Mouse (Mus musculus): ENCODE measurements around the gene Pdcd4. TPM values are rescaled to one million over a fixed set of nuclear protein-coding genes. Genes with fewer than 3 reads are reported as not detected.

Gene Pdcd4
- polyA plus RNA-seq (2012; rRNA removed) = 1.9 and 3.8 TPM in 2 replicates

DNA sequence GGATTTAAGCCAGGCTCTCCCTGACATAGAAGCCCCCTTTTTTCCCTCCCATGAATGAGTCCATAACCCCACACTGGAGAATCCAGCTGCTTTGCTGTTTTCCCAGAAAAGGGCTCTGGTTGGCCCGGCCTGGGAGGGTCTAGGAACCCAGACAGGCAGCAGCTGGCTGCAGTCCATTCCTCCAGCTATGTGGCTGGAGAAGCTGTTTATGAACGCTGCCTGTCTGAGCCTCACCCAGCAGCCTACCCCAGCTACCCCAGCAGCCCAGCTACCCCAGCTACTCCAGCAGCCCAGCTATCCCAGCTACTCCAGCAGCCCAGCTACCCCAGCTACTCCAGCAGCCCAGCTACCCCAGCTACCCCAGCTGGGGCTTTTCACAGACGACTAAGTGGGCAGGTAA lies at the start of gene Pdcd4:
Gene Pdcd4, plus strand, starts transcription at position 171 of the 400 bp plus-strand sequence.
- peaks cover 57% of the 10 kb centered on the region for H3K4me1 ChIP-seq (ENCODE audit: control insufficient read depth, insufficient read depth, insufficient read length, low read length)
- no peak for TF ChIP-seq POLR2A (IDR thresholded peaks at IDR 0.05; ENCODE audit: low read depth, low read length)
- no peak for TF ChIP-seq CTCF (IDR thresholded peaks at IDR 0.05; ENCODE audit: extremely low read depth, insufficient read length, insufficient replicate concordance, low read depth, low read length)
- no peaks in the 10 kb centered on the region for H3K27me3 ChIP-seq (ENCODE audit: control insufficient read depth, insufficient read depth, low read length)
- WGBS = 16% methylated on average over 3 of the region's 3 CpGs
- H3K4me3 ChIP-seq (ENCODE audit: low read depth, low read length) = no peak within 1 kb of the TSS
- peak within 1 kb of the TSS; percentile 93 for H3K27ac ChIP-seq (ENCODE audit: insufficient read depth, low read depth, low read length)
- H3K36me3 ChIP-seq (ENCODE audit: control insufficient read depth, insufficient read depth, low read length) = no peaks in the 10 kb centered on the region

GRCm38 (mm10) chr19:53843972-53844371 lies 48.1 kb upstream of the Pdcd4 start:
- no peaks in the 10 kb centered on the region for H3K27me3 ChIP-seq (ENCODE audit: control insufficient read depth, insufficient read depth, low read length)
- H3K36me3 ChIP-seq (ENCODE audit: control insufficient read depth, insufficient read depth, low read length) = no peaks in the 10 kb centered on the region
- TF ChIP-seq POLR2A (IDR thresholded peaks at IDR 0.05; ENCODE audit: low read depth, low read length) = no peak
- TF ChIP-seq CTCF (IDR thresholded peaks at IDR 0.05; ENCODE audit: extremely low read depth, insufficient read length, insufficient replicate concordance, low read depth, low read length) = no peak
- H3K4me1 ChIP-seq (ENCODE audit: control insufficient read depth, insufficient read depth, insufficient read length, low read length) = peaks cover 24% of the 10 kb centered on the region
- no peak overlapping the region for H3K27ac ChIP-seq (ENCODE audit: insufficient read depth, low read depth, low read length)
- H3K4me3 ChIP-seq (ENCODE audit: low read depth, low read length) = no peak overlapping the region
- 65% methylated on average over 8 of the region's 8 CpGs for WGBS

DNA sequence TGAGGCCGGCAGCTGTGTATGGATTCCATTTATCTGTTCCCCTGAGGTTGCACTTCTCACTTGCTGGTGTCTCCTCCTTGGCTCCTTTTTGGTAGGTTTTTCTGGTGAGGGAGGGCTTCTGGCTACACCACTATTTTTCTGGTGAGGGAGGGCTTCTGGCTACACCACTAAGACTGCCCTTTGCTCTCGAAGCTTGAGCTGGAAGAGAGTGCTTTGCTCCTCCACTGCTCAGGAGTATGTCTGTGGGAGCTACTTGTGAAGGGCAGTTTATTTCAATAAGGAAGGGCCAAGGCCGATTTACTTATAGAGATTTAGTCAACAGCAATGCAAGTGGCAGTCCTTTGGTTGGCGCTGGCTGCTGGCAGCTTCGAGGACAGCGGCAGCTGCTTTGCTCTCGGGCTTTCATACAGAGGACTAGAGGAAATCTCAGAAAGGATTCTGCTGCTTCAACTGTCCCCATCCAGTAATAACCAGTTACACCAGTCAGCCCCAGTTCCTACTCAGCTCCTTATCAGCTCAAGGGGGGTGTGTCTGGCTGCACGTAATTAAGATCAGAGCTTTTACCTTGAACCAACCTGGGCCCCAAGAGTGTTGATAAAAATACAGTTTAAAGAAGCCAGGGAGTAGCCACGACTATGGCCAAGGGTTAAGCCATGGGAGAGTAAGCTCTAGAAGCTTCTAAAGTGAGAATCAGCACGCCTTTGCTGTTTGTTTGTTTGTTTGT lies 43.6 kb upstream of the Pdcd4 start:
- Histone ChIP-seq H3K4me3 (ENCODE audit: low read depth, low read length) (no peak overlapping the region), H3K27me3 (ENCODE audit: control insufficient read depth, insufficient read depth, low read length) (no peaks in the 10 kb centered on the region), H3K4me1 (ENCODE audit: control insufficient read depth, insufficient read depth, insufficient read length, low read length) (peaks cover 35% of the 10 kb centered on the region), H3K36me3 (ENCODE audit: control insufficient read depth, insufficient read depth, low read length) (no peaks in the 10 kb centered on the region), H3K27ac (ENCODE audit: insufficient read depth, low read depth, low read length) (peak overlapping the region; percentile 92)
- WGBS = 25% methylated on average over 10 of the region's 10 CpGs
- TF ChIP-seq CTCF (IDR thresholded peaks at IDR 0.05; ENCODE audit: extremely low read depth, insufficient read length, insufficient replicate concordance, low read depth, low read length) (no peak), POLR2A (IDR thresholded peaks at IDR 0.05; ENCODE audit: low read depth, low read length) (no peak)

- H3K36me3 ChIP-seq (ENCODE audit: control insufficient read depth, insufficient read depth, low read length) = no peaks in the 10 kb centered on the region
- H3K27ac ChIP-seq (ENCODE audit: insufficient read depth, low read depth, low read length) = peak overlapping the region; percentile 78
- H3K27me3 ChIP-seq (ENCODE audit: control insufficient read depth, insufficient read depth, low read length) = no peaks in the 10 kb centered on the region
- no peak overlapping the region for H3K4me3 ChIP-seq (ENCODE audit: low read depth, low read length)
- 24% methylated on average over 18 of the region's 18 CpGs for WGBS
- peaks cover 35% of the 10 kb centered on the region for H3K4me1 ChIP-seq (ENCODE audit: control insufficient read depth, insufficient read depth, insufficient read length, low read length)
- no peak for TF ChIP-seq POLR2A (IDR thresholded peaks at IDR 0.05; ENCODE audit: low read depth, low read length)
- no peak for TF ChIP-seq CTCF (IDR thresholded peaks at IDR 0.05; ENCODE audit: extremely low read depth, insufficient read length, insufficient replicate concordance, low read depth, low read length)
Measured at GRCm38 (mm10) chr19:53850166-53850922, 41.7 kb upstream of the Pdcd4 start.

GRCm38 (mm10) chr19:53851352-53851751 lies 40.7 kb upstream of the Pdcd4 start:
- Histone ChIP-seq H3K4me3 (ENCODE audit: low read depth, low read length) (no peak overlapping the region), H3K4me1 (ENCODE audit: control insufficient read depth, insufficient read depth, insufficient read length, low read length) (peaks cover 32% of the 10 kb centered on the region), H3K27ac (ENCODE audit: insufficient read depth, low read depth, low read length) (no peak overlapping the region), H3K36me3 (ENCODE audit: control insufficient read depth, insufficient read depth, low read length) (no peaks in the 10 kb centered on the region), H3K27me3 (ENCODE audit: control insufficient read depth, insufficient read depth, low read length) (no peaks in the 10 kb centered on the region)
- 96% methylated on average over 13 of the region's 13 CpGs for WGBS
- TF ChIP-seq CTCF (IDR thresholded peaks at IDR 0.05; ENCODE audit: extremely low read depth, insufficient read length, insufficient replicate concordance, low read depth, low read length) (no peak), POLR2A (IDR thresholded peaks at IDR 0.05; ENCODE audit: low read depth, low read length) (no peak)

GRCm38 (mm10) chr19:53851826-53852698 lies 40.0 kb upstream of the Pdcd4 start:
- H3K27ac ChIP-seq (ENCODE audit: insufficient read depth, low read depth, low read length) = no peak overlapping the region
- H3K36me3 ChIP-seq (ENCODE audit: control insufficient read depth, insufficient read depth, low read length) = no peaks in the 10 kb centered on the region
- TF ChIP-seq CTCF (IDR thresholded peaks at IDR 0.05; ENCODE audit: extremely low read depth, insufficient read length, insufficient replicate concordance, low read depth, low read length) = no peak
- no peak for TF ChIP-seq POLR2A (IDR thresholded peaks at IDR 0.05; ENCODE audit: low read depth, low read length)
- H3K27me3 ChIP-seq (ENCODE audit: control insufficient read depth, insufficient read depth, low read length) = no peaks in the 10 kb centered on the region
- peaks cover 26% of the 10 kb centered on the region; the same call in 1 of the 2 replicates for H3K4me1 ChIP-seq (ENCODE audit: control insufficient read depth, insufficient read depth, insufficient read length, low read length)
- WGBS = 90% methylated on average over 14 of the region's 14 CpGs
- no peak overlapping the region for H3K4me3 ChIP-seq (ENCODE audit: low read depth, low read length)
